Mouse (Mus musculus) Muller cell, postnatal 12 days (primary cell): ENCODE results near the gene Hsdl2.
A peak's percentile ranks its signal among the peaks of the same experiment; 100 is the strongest.

ENCODE experiments used
- DNase-seq: peaks from one replicate; pipeline ENCODE4 v3.0.0-alpha.2; 2015; ENCODE audit errors: inconsistent ontology term

The Hsdl2 gene

GRCm38 (mm10) chr4:59625998-59626910 is 44.9 kb downstream of the Hsdl2 start, which contains the start of gene E130308A19Rik:
Gene E130308A19Rik (plus strand): TSS chr4:59626211.
- peak; percentile 87 for DNase-seq

GRCm38 (mm10) chr4:59628255-59628654 is 46.9 kb downstream of the Hsdl2 start:
- no peak for DNase-seq

- DNase-seq = no peak
These were observed 47.9 kb downstream of the Hsdl2 start for GRCm38 (mm10) chr4:59629076-59629874.

DNA sequence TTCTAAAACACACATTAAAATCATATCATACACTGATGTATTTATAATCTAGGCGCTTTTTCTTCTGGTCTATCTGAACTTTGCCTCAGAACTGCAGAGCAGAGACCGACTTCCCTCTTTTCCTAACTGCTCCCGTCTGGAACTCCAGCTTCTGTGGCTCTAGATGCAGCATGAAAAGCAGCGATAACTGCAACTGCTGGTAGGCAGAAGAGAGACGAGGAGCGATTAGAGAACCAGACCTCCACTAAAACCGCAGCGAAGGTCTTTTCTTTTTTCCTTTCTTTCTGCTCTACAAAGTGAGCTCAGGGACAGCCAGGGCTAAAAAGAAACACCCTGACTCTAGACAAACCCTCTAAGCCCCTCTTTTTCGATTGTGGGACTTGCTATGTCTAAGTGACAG is 48.8 kb downstream of the Hsdl2 start:
- no peak for DNase-seq

- no peak for DNase-seq
These were observed 53.2 kb downstream of the Hsdl2 start for GRCm38 (mm10) chr4:59634532-59634931.

DNA sequence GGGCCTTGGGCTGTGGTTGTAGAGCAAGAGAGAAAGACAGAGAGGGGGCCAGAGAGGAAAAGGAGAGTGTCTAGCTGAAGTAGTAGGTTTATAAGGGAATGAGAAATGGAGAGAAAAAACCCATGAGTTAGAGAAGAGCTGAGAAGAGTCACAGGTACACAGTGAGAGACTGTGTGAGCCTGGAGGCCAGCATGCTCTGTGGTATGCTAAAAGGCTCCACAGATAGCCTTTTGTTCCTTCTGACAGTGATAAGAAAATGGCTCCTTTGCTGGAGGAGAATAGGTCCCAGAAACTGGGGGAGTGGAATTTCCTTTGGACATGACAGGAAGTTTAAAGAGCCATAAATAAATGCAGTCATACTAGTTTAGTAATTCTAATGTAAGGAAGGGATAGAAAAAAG is 57.8 kb downstream of the Hsdl2 start:
- DNase-seq = no peak

DNA sequence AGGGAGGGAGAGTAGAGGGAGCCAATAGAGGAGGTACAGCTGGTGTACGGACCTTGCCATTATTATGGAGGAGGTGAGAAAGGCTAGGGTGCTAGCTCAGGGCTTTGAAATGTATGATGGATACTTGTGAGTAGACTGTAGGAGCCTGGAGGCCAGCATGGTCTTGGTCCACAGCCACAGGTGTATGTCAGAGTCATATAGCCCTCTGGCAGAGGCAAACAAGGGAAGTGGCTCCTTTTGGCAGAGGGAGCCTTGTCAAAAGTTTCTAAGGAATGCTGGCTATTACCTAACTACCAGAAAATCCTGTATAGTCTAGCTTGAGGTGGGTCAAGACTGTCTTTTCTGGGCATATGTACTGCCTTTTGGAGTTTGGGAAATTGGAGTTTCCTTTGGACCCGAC is 59.4 kb downstream of the Hsdl2 start:
- DNase-seq = no peak

DNA sequence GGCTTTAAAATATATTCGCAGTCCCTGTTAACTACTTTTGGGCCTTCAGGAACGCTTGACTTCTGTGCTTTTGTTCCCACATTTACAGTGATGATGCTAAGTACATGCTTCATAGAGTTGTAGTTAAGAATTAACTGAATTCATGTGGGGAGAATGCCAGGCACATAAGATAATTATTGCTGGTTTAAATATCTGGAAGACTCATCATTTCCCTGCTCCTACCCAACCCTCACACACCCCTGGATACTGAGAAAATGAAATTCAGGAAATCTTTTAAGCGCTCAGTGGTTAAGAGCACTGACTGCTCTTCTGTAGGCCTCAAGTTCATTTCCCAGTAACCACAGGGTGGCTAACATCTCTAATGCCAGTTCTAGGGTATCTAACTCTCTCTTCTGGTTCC is 60.7 kb downstream of the Hsdl2 start:
- DNase-seq = no peak

DNA sequence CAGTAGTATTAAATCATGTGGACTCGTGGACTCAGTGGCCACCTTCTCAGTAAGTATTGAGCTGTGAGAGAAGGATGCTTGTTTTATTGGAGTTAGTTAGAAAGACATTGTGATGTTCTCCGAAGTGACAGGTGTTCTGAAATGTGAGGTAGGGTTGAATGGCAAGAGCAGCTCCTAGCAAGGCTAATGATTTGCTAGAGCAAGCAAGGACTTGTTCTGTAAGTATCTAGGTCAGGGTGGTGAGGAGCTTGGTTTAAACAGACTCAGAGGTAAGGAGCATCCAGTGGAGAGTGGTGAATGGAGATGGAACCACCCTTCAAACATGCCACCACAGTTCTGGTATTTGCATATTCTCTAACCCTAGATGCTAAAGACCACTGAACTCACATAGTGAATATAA is 61.3 kb downstream of the Hsdl2 start:
- no peak for DNase-seq

- no peak for DNase-seq
These were observed 63.1 kb downstream of the Hsdl2 start for GRCm38 (mm10) chr4:59644431-59644830.

- DNase-seq = no peak
These were observed 63.6 kb downstream of the Hsdl2 start for GRCm38 (mm10) chr4:59644992-59645391.

GRCm38 (mm10) chr4:59645610-59646009 is 64.2 kb downstream of the Hsdl2 start:
- DNase-seq = no peak

DNA sequence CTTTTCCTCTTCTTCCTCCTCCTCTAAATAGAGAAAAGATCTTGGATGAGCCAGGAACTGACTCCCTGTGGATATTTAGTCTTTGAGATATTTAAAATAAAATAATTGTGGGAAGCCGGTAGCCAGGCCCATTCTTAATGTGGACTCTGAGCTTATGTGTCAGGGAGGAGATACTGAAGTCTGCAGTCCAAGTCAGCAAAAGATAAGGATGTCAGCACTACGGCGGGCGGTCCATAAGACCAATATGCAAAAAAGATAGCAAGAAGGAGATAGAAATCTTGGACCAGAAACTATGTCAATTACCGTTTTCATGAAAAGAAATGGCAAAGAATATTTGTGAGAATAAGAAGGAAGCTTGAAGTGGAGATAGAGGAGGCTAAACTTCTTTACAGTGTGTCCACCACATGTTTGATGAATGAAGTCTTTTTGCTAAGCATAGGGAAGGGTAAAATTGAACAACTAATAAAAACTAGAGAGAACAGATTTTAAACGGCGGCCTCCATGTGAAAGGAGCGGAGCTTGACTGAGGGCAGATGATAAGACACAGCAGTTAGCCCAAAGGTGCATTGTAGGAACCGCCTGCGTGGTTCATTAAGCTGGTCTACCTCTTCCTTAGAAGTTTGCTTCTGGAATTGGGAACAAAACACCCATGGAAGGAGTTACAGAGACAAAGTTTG is 64.8 kb downstream of the Hsdl2 start:
- no peak for DNase-seq

DNA sequence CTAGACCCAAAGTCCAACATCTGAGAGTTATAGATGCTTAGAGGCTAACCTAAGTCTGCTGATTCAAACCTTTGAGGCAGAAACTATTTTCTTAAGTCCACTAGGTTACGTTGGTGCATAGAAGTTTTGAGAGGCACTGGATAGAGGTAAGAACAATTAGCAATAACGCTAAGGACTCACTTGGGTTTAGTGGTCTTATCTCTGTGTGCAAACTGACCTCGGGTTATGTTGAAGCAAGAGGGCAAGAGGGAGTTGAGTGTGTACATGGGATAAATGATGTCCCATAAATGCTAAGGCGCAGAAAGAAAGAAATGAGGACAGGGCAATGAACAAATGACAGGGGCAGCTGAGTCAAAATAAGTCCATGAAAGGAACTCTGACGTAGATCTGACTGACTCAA is 67.8 kb downstream of the Hsdl2 start:
- no peak for DNase-seq

DNA sequence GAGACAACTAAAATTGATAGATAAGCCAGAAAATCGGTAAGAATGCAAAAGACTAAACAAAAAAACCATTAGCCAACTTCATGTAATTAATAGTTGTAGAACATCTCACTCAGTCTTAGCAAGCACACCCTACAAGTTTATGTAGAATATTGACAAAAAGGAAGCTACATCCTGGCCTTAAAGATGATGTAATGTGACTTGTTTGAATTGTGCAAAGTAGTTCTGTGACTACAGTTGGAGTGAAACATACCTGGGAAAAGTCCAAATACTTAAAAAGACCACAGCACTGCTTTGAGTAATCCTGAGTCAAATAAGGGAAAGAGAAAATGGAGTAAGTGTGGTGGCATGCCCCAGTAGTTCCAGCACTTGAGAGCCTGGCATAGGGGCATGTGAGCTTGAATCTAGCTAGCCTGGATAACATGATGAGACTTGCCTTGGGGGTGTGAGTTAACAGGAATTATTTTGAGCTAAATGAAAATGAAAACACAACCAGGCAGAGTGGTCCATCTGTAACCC is 70.9 kb downstream of the Hsdl2 start:
- DNase-seq = peak; percentile 11

GRCm38 (mm10) chr4:59656061-59656642 is 74.8 kb downstream of the Hsdl2 start:
- no peak for DNase-seq

DNA sequence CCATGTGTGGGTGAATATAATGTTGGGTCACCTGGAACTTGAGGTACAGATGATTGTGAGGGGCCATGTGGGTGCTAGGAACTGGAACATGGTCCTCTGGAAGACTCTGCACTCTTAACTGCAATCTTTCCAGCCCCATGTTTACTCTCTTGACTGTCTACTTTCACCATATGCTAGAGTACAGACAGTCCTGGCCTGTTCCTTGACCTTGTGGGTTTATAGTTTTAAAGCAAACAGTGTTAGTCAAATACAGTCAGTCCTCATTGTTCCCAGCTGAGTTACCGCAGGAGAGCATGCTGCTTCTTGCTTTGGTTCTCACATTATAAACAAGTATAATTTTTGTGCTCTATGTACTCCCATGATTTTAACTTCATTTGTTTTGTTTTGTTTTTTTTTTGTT is 80.8 kb downstream of the Hsdl2 start:
- no peak for DNase-seq

GRCm38 (mm10) chr4:59663451-59663850 is 82.1 kb downstream of the Hsdl2 start:
- DNase-seq = no peak

DNA sequence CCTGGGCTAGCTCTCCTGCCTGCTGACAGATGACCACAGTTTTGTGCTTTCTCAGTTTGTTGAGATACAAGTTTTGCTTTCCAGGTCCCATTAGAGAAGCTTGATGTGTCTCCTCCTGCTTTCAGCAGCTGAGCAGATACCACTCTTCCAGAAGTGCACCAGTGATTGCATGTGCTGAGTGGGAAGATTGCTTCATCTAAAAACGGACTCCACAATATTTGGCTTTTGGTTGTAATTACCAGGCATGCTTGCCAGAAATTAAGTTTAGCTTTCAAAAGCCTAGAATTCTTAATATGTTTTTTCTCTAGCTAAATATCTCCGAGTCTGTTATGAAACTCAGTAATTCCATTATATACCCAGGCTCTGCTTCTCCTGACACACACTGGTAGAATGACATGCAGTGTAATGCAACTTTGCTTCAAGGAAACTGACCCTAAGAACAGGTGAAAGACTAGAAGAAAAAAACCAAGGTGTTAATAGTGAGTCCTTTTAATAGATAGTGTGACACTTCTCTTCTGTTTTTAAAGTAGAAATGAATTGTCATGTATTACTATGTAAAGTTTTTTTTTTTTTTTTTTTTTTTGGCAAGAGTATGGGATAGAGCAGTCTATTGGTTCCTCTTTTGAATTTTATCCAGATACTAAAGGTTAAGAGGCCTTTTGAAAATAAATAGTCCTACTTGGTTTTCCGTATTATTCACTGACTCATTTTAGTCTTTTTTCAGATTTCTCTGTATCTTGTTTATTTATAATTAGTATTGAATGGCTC is 85.4 kb downstream of the Hsdl2 start:
- no peak for DNase-seq

- DNase-seq = no peak
These were observed 86.7 kb downstream of the Hsdl2 start for GRCm38 (mm10) chr4:59668050-59668449.
